Mouse (Mus musculus): ENCODE results near the gene Mbnl3. TPM values are rescaled to one million over a fixed set of nuclear protein-coding genes. Genes with fewer than 3 reads are reported as not detected.
A peak's percentile ranks its signal among the peaks of the same experiment; 100 is the strongest.

The Mbnl3 gene
- total and polyA plus RNA-seq, 3 experiments, result 1.5 to 81.6 (median 40.4) TPM

GRCm38 (mm10) chrX:51140055-51140454 is 66.3 kb downstream of the Mbnl3 start:
- no peaks in the 10 kb centered on the region for H3K9me3 ChIP-seq (replicated peaks)
- H3K36me3 ChIP-seq (replicated peaks), result peaks cover 13% of the 10 kb centered on the region
- DNase-seq (ENCODE audit: low spot score), result no peak
- no peak for ATAC-seq (ENCODE audit: extremely low read depth, insufficient number of reproducible peaks, low FRiP score, poor library complexity, severe bottlenecking)
- no peak for TF ChIP-seq POLR2AphosphoS5 (IDR thresholded peaks at IDR 0.05; ENCODE audit: insufficient replicate concordance, low read depth, low read length)
- TF ChIP-seq GATA1 (IDR thresholded peaks at IDR 0.05; ENCODE audit: borderline replicate concordance, low read length), result no peak
- TF ChIP-seq GATA2 (IDR thresholded peaks at IDR 0.05; ENCODE audit: borderline replicate concordance, low read depth, low read length), result no peak
- no peak for TF ChIP-seq TAL1 (conservative IDR thresholded peaks at IDR 0.05; ENCODE audit: low read depth, low read length)
- TF ChIP-seq CTCF (IDR thresholded peaks at IDR 0.05; ENCODE audit: low read depth, low read length), result no peak
- peaks cover 8% of the 10 kb centered on the region; the same call in 1 of the 2 replicates for H3K4me1 ChIP-seq (ENCODE audit: insufficient read depth, low read depth, low read length)
- no peaks in the 10 kb centered on the region for H3K27me3 ChIP-seq (ENCODE audit: insufficient read depth, low read length)
- H3K4me3 ChIP-seq (ENCODE audit: low read depth, low read length), result no peak overlapping the region

GRCm38 (mm10) chrX:51131325-51131724 is 75.0 kb downstream of the Mbnl3 start:
- Histone ChIP-seq H3K36me3 (replicated peaks) (peaks cover 26% of the 10 kb centered on the region), H3K9me3 (replicated peaks) (no peaks in the 10 kb centered on the region), H3K27me3 (ENCODE audit: insufficient read depth, low read length) (no peaks in the 10 kb centered on the region), H3K4me1 (ENCODE audit: insufficient read depth, low read depth, low read length) (no peaks in the 10 kb centered on the region), H3K4me3 (ENCODE audit: low read depth, low read length) (no peak overlapping the region)
- no peak for ATAC-seq (ENCODE audit: extremely low read depth, insufficient number of reproducible peaks, low FRiP score, poor library complexity, severe bottlenecking)
- TF ChIP-seq CTCF (IDR thresholded peaks at IDR 0.05; ENCODE audit: low read depth, low read length), result no peak
- no peak for TF ChIP-seq GATA2 (IDR thresholded peaks at IDR 0.05; ENCODE audit: borderline replicate concordance, low read depth, low read length)
- TF ChIP-seq GATA1 (IDR thresholded peaks at IDR 0.05; ENCODE audit: borderline replicate concordance, low read length), result no peak
- TF ChIP-seq POLR2AphosphoS5 (IDR thresholded peaks at IDR 0.05; ENCODE audit: insufficient replicate concordance, low read depth, low read length), result no peak
- TF ChIP-seq TAL1 (conservative IDR thresholded peaks at IDR 0.05; ENCODE audit: low read depth, low read length), result no peak
- DNase-seq (ENCODE audit: low spot score), result no peak

- Histone ChIP-seq H3K36me3 (replicated peaks) (no peaks in the 10 kb centered on the region), H3K9me3 (replicated peaks) (no peaks in the 10 kb centered on the region), H3K4me3 (ENCODE audit: low read depth, low read length) (no peak overlapping the region), H3K27me3 (ENCODE audit: insufficient read depth, low read length) (no peaks in the 10 kb centered on the region), H3K4me1 (ENCODE audit: insufficient read depth, low read depth, low read length) (no peaks in the 10 kb centered on the region)
- DNase-seq (ENCODE audit: low spot score), result no peak
- no peak for ATAC-seq (ENCODE audit: extremely low read depth, insufficient number of reproducible peaks, low FRiP score, poor library complexity, severe bottlenecking)
- TF ChIP-seq GATA2 (IDR thresholded peaks at IDR 0.05; ENCODE audit: borderline replicate concordance, low read depth, low read length) (no peak), GATA1 (IDR thresholded peaks at IDR 0.05; ENCODE audit: borderline replicate concordance, low read length) (no peak)
Observed at GRCm38 (mm10) chrX:51102748-51103147, 103.6 kb downstream of the Mbnl3 start.

GRCm38 (mm10) chrX:51084972-51085371 is 121.4 kb downstream of the Mbnl3 start:
- Histone ChIP-seq H3K4me3 (ENCODE audit: low read depth, low read length) (no peak overlapping the region), H3K27me3 (ENCODE audit: insufficient read depth, low read length) (no peaks in the 10 kb centered on the region), H3K36me3 (replicated peaks) (no peaks in the 10 kb centered on the region), H3K4me1 (ENCODE audit: insufficient read depth, low read depth, low read length) (peaks cover 8% of the 10 kb centered on the region; the same call in 1 of the 2 replicates), H3K9me3 (replicated peaks) (no peaks in the 10 kb centered on the region)
- DNase-seq (ENCODE audit: low spot score) (peak; percentile 12), ATAC-seq (ENCODE audit: extremely low read depth, insufficient number of reproducible peaks, low FRiP score, poor library complexity, severe bottlenecking) (peak; percentile 66; the same call in 1 of the 2 replicates)
- TF ChIP-seq TAL1 (conservative IDR thresholded peaks at IDR 0.05; ENCODE audit: low read depth, low read length) (no peak), GATA2 (IDR thresholded peaks at IDR 0.05; ENCODE audit: borderline replicate concordance, low read depth, low read length) (no peak), POLR2AphosphoS5 (IDR thresholded peaks at IDR 0.05; ENCODE audit: insufficient replicate concordance, low read depth, low read length) (no peak), CTCF (IDR thresholded peaks at IDR 0.05; ENCODE audit: low read depth, low read length) (no peak), GATA1 (IDR thresholded peaks at IDR 0.05; ENCODE audit: borderline replicate concordance, low read length) (no peak)

GRCm38 (mm10) chrX:51084211-51084610 is 122.1 kb downstream of the Mbnl3 start:
- Histone ChIP-seq H3K4me1 (ENCODE audit: insufficient read depth, low read depth, low read length) (peaks cover 8% of the 10 kb centered on the region; the same call in 1 of the 2 replicates), H3K9me3 (replicated peaks) (no peaks in the 10 kb centered on the region), H3K4me3 (ENCODE audit: low read depth, low read length) (no peak overlapping the region), H3K27me3 (ENCODE audit: insufficient read depth, low read length) (no peaks in the 10 kb centered on the region), H3K36me3 (replicated peaks) (no peaks in the 10 kb centered on the region)
- TF ChIP-seq GATA2 (IDR thresholded peaks at IDR 0.05; ENCODE audit: borderline replicate concordance, low read depth, low read length) (no peak), POLR2AphosphoS5 (IDR thresholded peaks at IDR 0.05; ENCODE audit: insufficient replicate concordance, low read depth, low read length) (no peak), CTCF (IDR thresholded peaks at IDR 0.05; ENCODE audit: low read depth, low read length) (no peak), TAL1 (conservative IDR thresholded peaks at IDR 0.05; ENCODE audit: low read depth, low read length) (no peak), GATA1 (IDR thresholded peaks at IDR 0.05; ENCODE audit: borderline replicate concordance, low read length) (no peak)
- DNase-seq (ENCODE audit: low spot score) (no peak), ATAC-seq (ENCODE audit: extremely low read depth, insufficient number of reproducible peaks, low FRiP score, poor library complexity, severe bottlenecking) (no peak)

GRCm38 (mm10) chrX:51076744-51077143 is 129.6 kb downstream of the Mbnl3 start:
- H3K4me1 ChIP-seq (ENCODE audit: insufficient read depth, low read depth, low read length), result no peaks in the 10 kb centered on the region
- peak; percentile 56 for TF ChIP-seq CTCF (IDR thresholded peaks at IDR 0.05; ENCODE audit: low read depth, low read length)
- no peak for TF ChIP-seq GATA2 (IDR thresholded peaks at IDR 0.05; ENCODE audit: borderline replicate concordance, low read depth, low read length)
- no peak overlapping the region for H3K4me3 ChIP-seq (ENCODE audit: low read depth, low read length)
- ATAC-seq (ENCODE audit: extremely low read depth, insufficient number of reproducible peaks, low FRiP score, poor library complexity, severe bottlenecking), result peak; percentile 22; the same call in 1 of the 2 replicates
- DNase-seq (ENCODE audit: low spot score), result no peak
- H3K36me3 ChIP-seq (replicated peaks), result no peaks in the 10 kb centered on the region
- peaks cover 3% of the 10 kb centered on the region; the same call in 1 of the 2 replicates for H3K27me3 ChIP-seq (ENCODE audit: insufficient read depth, low read length)
- H3K9me3 ChIP-seq (replicated peaks), result no peaks in the 10 kb centered on the region

Other genes starting within 250 kb of the Mbnl3 start
- 36.9 and 37.7 TPM in 2 replicates for gene Rap2c, start 188.5 kb downstream of the Mbnl3 start, total RNA-seq (2014; fragmentation: Nextera tagmentation)
- gene Rap2c, start 188.5 kb downstream of the Mbnl3 start, total RNA-seq (2017), result 63.2 and 67.7 TPM in 2 replicates
- gene Rap2c, start 188.5 kb downstream of the Mbnl3 start, polyA plus RNA-seq (2012), result 0.95 and 1.5 TPM in 2 replicates

Data from G1E (cell line).